Mouse (Mus musculus): ENCODE results near the gene Scnn1a.
"Not testable (repeated sequence)": the region's sequence is repeated elsewhere in the genome, so short reads cannot be mapped to it uniquely, and the experiment has no call there.

Gene Scnn1a

DNA sequence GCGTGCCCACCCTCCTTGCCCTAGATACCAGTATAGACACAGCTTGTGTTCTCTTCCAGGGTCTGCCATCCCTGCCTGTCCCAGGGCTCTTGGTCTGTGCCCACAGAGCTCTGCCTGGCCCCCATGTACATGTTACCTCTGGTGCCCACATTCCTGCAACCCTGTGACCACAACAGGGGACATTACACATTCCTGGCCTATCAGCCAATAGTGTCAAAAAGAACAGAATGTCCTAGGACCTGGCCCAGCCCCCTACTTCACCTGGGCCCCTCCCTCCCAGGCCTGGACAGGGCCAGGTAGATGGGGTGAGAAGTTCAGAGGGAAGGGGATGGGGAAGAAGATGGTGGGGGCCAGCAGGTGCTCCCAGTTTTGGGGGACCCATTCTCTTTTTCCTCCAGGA, at the start of gene Scnn1a:
TSS of gene Scnn1a (plus strand) at position 337 of the 400 bp plus-strand sequence.
- no peak for DNase-seq (ENCODE audit: low read depth, low spot score)

DNA sequence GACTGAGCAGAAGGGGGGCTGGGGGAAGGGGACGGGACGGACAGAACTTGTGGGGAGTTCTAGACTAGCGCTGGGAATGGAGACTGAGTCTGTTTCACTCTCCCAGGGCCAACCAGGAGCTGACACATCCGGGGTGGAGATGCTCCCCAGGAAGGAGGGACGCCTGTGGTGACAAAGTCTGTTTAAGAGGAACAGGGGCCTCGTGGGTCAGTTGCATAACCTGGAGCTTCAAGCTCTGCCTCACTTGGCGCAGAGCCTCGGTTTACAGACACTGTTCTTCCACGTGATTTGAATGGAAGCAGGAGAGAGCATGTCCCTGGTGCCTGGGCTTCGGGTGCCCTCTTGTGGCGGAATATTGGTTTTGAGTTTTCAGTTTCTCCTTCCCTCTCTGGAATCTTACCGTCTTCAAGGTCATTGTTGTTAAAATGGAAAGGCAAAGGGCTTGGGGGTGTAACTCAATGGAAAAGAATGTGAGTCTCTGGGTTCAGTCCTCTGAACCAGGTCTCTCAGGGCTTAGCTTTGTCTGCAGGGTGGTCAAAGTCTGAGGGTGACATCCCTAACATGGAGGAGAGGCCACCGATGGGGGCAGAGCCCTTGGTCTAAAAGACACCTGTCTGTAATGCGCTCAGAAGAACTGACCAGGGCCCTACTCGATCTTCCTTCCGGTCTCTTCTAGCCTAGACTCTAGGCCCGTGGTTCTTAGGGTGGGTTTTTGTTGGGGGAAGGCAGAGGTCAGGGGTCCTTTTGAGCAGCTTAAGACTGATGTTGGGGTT, 48.8 kb upstream of the Scnn1a start:
- peak; percentile 84 for DNase-seq (ENCODE audit: low read depth, low spot score)

DNA sequence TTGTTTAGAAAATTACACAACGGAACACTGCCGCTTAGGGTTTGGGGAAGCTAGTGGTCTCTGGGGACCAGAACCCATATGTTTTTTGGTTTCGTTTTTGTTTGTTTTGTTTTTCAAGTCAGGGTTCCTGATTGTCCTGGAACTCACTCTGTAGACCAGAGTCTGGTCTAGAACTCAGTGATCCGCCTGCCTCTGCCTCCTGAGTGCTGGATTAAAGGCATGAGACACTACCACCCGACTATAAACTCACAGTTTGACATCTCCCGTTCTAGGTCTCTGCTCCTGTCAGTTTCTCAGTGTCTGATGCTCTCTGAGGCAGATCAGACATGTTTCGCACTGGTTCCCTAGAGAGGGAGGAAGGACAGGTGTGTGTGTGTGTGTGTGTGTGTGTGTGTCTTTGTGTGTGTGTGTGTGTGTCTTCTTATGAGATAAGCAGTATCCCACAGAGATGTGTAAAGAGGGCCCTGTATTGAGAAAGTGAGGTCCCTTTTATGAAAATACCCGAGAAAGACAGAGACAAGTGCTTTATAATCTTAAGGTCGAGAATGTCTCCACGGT, 48.2 kb upstream of the Scnn1a start:
- no peak for DNase-seq (ENCODE audit: low read depth, low spot score)

DNA sequence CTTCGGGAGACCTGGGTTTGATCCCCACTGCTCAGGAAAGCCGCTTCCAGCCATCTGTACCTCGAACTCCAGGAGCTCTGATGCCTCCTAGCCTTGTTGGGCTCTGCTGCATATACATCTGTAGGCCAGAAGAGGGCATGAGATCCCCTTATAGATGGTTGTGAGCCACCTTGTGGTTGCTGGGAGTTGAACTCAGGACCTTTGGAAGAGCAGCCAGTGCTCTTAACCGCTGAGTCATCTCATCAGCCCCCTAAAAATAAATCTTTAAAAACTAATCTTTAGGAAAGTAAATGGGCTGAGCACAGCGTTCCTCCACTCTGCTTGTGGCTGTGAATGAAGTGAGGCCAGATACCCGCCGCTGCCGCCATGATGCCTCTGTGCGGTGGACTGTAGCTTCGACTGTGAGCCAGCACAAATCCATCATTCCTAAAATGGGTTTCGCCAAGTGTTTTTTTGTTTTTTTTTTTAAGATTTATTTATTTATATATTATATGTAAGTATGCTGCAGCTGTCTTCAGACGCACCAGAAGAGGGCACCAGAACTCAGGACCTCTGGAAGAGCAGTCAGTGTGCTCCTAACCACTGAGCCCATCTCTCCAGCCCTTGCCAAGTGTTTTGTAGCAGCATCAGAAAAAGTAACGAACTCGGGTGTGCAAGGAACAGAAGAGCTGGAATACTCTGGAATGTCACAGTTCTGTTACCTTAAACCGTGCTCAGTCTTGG, 45.5 kb upstream of the Scnn1a start:
- DNase-seq (ENCODE audit: low read depth, low spot score), result peak; percentile 49

DNA sequence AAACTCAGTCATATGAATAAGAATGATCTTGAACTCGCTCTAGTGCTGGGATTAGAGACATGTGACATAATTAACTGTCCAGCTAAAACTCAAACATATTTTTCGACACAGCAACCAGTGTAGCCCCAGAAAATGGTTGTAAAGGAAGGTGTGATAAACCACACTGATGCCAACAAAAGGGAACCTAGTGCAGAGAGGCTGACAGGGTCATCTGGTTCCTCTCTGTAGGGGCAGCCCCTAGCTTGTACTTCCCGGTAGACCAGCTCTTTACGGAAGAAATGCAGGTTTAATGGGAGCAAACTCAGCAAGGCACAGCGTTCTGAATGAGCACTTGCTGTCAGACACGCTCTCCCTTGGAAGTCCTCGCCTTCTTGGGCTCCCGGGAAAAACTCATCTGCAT, 40.7 kb upstream of the Scnn1a start:
- DNase-seq (ENCODE audit: low read depth, low spot score), result no peak

DNA sequence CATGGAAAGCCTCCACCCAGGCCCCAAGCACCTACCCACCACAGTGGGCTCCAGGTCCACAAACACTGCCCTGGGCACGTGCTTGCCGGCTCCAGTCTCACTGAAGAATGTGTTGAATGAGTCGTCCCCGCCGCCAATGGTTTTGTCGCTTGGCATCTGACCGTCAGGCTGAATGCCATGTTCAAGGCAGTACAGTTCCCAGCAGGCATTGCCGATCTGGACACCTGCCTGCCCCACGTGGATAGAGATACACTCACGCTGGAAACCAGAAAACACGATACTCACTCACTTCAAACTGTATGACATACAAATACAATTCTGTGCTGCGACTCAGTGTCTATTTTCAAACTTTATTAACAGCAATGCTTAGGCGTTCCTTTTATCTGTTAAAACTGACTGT, 37.7 kb upstream of the Scnn1a start:
- not testable (repeated sequence) for DNase-seq (ENCODE audit: low read depth, low spot score)

DNA sequence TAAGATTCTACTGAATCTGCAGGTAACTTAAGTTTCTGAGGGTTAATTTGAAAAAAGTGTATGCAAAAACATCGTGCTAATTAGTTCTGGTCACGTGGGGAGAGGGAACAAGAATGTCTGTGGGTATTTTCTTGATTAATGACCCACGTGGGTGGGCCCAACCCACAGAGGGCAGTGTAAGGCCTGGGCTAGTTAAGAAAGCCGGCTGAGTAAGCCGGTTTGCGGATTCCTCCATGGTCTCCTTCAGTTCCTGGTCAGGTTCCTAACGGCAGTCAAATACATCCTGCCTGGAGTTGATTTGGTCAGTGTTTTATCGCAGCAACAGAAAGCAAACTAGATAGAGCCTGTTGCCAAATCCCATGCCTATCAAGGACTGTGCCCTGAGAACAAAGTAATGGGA, 36.2 kb upstream of the Scnn1a start:
- DNase-seq (ENCODE audit: low read depth, low spot score), result no peak

DNA sequence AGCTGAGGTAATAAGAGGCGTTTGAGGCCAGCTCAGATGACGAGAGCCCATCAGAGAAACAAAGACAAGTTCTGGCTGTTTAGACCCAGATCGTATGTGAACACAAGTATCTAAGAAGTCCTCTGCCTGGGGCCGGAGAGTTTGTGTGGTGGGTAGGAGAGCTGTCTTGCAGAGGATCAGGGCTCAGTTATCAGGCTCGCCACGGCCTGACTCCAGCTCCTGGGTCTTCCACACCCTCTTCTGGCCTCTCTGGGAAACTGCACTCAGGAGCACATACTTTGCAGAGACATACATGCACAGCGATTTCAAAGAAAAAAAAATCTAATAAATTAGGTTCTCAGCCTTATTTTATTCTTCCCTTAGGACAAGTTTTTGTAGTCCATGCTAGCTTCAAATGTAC, 35.7 kb upstream of the Scnn1a start:
- DNase-seq (ENCODE audit: low read depth, low spot score), result no peak

DNA sequence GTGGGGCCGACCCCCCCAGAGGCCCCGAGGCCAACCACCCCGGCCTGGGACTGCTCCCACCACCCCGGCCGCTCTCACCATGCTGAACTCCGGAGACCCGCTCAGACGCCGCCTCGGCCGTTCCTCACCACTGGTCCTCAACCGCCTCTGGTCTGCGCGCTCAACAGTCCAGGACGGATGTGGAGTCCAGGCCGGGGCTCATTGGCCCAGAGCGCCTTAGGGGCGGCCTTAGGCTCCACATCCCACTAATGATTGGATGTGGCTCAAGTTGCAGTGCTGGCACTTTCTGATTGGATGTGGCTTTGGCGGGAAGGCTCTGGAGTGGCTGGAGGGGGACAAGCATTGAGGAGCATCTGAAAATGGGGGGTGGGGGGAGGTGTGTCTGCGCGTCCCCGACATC, 34.6 kb upstream of the Scnn1a start, which contains the start of gene Tuba3a:
TSS of gene Tuba3a (minus strand) at position 153 of the 400 bp plus-strand sequence.
- no peak for DNase-seq (ENCODE audit: low read depth, low spot score)

DNA sequence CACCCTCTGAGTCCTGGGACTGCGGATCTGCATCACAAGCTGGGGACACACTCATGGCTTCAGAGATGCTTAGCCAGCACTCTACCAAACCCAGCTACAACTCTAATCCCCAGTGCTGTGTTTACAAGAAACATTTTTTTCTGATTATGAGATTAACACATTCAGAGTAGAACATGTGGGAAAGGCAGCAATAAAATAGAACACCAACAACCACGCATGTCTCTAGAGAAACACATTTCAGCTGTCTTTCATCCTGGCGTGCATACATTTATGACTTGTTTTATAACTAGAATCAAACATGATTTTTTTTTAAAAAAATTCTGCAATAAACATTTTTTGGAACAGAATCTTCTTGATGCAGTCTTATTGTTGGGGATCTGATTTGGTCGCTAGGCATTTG, 33.5 kb upstream of the Scnn1a start:
- no peak for DNase-seq (ENCODE audit: low read depth, low spot score)

DNA sequence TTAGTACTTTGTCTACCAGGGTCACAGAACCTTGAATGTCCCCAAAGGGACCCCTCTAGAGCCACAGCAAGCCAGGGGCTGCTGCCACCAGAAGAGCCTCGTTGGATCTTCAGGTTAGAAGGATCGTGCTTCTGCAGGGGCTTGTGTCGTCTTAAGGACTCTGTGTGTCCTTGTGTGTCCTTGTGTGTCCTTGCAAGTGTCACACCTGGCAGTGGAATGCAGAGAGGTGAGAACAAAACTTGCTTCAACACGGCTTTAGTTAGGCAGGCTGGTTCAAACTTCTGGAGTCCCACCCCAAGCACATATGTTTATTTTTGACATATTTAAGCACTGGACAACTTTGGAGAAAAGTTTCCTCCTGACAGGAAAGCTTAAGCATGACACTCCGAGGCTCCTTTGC, 31.7 kb upstream of the Scnn1a start:
- no peak for DNase-seq (ENCODE audit: low read depth, low spot score)

DNA sequence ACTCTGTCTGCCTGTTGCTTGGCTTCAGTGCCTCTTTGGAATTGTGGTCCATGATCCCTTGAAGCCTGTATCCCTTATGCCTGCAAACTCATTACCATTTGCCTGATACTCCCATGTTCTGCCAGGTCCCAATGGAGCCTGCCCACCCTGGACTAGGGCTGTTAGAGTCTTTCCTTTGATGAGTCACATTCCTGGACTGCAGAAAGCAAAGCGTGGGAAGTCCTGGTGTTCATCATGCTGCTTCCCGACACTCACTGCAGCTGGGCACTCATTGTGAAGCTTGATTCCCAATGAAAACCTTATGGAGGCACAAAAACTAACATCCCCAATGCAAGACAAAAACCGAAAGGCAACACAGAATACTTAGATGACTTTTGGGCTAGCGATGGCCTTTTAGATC, 29.1 kb upstream of the Scnn1a start:
- no peak for DNase-seq (ENCODE audit: low read depth, low spot score)

DNA sequence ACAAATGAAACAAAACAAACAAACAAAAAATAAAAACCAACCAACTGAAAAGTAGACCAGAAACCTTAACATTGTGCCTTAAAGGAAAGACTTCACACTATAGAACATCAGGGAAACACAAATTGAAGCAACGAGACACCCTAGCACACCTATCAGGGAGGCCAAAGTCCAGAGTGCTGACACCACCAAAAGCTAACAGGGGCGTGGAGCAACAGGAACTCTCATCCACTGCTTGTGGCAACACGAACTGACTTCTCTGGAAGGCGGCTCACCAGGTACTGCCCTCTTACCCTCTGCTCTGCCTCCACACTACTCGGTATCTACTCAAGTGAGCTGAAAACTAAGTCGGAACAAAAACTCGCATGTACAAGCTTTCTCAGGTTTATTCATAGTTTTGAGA, 28.2 kb upstream of the Scnn1a start:
- no peak for DNase-seq (ENCODE audit: low read depth, low spot score)

DNA sequence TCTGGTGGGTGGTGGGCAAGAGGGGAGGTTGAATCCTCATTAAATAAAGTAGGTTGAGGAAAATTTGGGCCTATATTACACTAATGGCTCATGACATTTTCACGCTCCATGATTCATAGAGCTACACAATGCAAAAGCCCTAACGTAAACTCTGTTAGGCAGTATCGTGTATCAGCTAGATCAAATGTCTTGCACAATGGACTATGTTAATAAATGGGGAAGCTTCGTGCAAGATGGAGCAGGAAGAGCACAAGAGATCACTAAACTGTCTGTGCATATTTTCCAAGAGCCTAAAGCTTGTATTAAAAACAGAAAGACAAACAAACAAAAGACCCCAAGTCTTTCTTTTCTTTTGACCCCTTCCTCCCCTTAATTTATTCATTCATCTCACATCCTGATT, 26.4 kb upstream of the Scnn1a start:
- no peak for DNase-seq (ENCODE audit: low read depth, low spot score)

DNA sequence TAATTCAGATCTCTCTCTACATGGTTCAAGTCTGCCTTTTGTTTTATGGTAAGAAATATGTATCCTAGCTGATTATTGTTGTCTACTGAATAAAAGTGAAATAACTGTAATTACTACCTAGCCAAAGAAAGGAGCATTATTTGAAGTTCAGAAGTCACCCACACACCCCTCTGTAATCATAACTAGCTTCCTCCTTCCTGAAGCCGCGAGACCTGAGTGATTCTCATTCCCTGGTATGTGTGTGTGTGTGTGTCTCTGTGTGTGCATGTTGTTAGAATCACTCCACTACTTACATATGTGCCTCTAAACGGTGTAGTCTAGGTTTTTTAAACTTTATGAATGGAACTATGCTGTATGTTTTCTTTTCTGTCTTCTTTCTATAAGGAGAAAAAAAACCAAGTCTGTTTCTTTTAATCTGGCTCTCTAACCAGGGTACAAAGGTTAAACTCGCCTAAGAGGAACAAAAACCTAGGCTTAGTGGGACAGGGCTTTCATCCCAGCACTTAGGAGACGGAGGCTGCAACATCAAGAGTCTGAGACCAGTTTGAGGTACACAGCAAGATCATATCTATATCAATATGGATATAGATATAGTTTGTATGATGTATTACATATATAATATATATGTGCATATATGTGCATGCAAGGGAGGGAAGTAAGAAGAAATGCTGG, 23.2 kb upstream of the Scnn1a start:
- DNase-seq (ENCODE audit: low read depth, low spot score), result no peak

DNA sequence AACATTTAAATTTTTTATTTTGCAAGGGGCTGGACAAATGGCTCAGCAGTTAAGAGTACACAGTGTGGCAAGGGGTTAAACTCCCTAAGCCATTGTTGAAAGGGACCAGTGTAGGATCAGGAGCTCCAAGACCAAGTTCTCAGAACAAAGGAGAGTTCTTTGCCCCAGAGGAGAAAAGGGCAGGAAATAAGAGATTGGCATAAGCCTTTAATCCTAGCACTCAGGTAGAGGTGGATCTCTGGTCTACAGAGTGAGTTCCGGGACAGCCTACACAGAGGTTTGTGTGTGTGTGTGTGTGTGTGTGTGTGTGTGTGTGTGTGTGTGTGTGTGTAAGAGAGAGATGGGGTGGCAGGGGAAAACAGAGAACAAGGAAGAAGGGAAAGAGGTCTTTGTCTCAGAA, 19.5 kb upstream of the Scnn1a start:
- no peak for DNase-seq (ENCODE audit: low read depth, low spot score)

DNA sequence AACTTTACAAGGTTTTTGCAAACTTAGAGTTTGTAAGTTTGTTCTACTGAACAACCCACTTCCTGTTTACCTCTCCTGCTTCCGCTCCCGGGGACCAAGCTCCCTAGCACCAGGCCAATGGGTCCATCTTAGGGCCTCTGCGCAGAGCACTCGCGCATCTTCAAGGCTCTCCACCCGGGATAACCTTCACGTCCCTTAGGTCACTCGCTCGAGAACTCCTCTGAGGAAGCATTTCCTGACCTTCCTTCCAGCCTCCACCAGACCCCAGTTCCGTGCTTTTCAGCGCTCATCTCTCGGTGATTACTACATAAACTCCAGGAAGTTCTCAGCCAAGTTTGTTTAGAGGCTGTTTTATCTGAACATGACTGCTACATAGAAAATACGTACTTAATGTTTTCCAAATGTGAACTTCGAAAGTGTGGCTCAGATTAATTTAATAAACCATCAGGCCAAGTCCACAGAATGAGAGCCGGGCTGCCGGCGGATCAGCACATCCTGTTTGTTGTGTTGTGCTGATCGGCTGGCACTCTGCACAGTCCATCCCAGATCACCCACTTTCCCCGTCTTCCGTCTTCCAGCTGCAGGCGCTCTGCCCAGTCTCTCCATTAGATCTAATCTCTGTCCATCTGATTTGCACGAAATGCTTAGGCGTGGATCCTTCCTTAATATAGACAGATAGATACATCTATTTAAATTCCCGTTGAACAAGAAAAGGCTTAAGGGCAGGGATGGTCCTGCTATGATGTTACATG, 18.1 kb upstream of the Scnn1a start:
- no peak for DNase-seq (ENCODE audit: low read depth, low spot score)

DNA sequence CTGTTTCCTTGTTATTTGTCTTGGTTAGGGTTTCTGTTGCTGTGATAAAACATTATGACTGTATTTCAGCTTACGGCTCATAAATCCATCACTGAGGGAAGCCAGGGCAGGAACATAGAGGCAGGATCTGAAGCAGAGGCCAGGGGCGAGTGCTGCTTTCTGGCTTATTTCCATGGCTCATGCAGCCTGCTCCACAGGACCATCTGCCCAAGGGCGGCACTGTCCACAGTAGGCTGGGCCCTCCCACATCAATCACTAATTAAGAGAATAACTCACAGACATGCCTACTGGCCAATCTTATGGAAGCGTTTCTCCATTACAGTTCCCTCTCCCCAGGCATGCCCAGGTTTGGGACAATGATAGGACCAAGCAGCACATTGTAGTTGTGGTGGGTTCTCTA, 17.2 kb upstream of the Scnn1a start:
- DNase-seq (ENCODE audit: low read depth, low spot score), result no peak

DNA sequence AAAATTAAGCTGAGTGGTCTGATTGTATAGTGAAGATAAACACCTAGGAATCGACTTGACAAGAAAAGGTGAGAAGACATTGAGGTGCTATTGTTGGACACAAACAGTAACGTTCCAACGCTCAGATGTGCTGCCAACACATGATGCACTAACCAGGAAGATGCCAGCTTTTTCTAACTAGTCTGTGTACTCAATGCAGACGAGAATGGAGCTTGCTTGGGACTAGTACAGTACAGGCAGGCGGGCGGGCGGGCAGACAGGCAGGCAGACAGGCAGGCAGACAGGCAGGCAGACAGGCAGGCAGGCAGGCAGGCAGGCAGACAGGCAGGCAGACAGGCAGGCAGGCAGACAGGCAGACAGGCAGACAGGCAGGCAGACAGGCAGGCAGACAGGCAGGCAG, 16.1 kb upstream of the Scnn1a start:
- DNase-seq (ENCODE audit: low read depth, low spot score), result not testable (repeated sequence)

DNA sequence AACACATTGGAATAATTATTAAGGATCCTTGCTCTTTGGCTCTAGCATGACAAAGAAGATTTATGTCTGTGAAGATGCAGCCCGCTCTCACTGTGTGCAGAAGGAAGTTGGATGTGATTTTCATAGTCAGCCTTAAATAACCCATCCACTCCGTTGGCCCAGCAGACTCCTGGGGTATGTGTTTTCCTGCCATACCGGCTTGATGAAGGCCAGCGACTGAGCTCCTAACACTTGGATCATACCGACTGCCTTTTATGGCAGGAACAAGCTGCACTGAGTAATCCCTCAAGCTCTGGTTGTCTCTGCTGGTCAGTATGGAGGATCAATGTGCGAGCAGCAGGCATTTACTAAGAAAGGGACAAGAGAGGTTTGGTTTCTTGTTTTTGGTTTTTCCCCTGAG, 15.0 kb upstream of the Scnn1a start:
- no peak for DNase-seq (ENCODE audit: low read depth, low spot score)

DNA sequence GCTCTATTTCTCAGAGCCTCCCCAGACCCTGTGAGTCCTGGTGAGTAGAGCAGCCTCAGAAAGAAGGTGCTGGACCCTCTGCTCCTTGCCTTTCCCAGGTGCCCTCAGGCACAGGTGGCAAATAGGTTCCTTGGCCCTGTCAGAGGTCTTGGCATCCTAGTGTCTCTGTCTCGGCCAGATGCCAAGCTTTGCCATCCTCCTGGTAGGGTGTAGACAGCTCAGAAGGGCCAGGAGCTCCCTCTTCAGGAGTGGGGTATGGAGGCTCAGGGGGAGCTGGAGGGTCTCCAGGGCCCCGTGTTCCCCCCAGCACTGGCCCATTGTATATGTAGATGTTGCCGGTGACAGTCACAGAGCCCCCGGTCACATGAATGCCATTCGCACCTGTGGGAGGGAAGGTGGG, 13.4 kb upstream of the Scnn1a start:
- DNase-seq (ENCODE audit: low read depth, low spot score), result no peak

DNA sequence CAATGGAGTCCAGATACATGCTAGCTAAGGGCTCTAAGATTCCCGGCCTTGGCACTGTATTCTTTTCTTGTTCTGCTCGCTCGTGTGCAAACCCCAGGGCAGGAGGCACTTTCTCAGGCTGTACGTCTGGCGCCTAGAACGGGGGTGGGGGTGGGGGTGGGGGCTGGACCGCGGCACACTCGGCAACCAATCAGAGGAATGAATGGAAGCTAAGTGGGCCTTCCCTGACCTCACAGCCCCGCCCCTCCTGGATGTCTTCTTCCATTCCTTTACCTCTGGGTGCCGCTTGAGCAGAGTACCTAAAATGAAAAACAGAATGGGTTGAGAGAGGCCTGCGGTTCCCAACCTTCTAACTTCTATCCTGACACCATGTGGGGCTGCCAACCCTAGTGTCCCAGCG, 11.5 kb upstream of the Scnn1a start:
- no peak for DNase-seq (ENCODE audit: low read depth, low spot score)
